Mouse (Mus musculus) brown adipose tissue, adult 24 weeks (tissue): ENCODE measurements around the gene Pdzrn3. TPM values are rescaled to one million over a fixed set of nuclear protein-coding genes. Genes with fewer than 3 reads are reported as not detected.

ENCODE experiments used
- H3K27ac ChIP-seq: fragments of 200-500 bp; replicated peaks from 2 replicates; pipeline ENCODE4 v1.5.1; 2012; ENCODE audit warnings: low read depth, mild to moderate bottlenecking, low read length
- H3K4me1 ChIP-seq: fragments of 200-500 bp; 2 replicates; pipeline ENCODE4 v1.6.1; 2012; ENCODE audit warnings: low read length, mixed read lengths; ENCODE audit not compliant: control insufficient read depth, insufficient read depth, insufficient read length
- H3K4me3 ChIP-seq: fragments of 200-500 bp; 2 replicates; pipeline ENCODE4 v1.5.1; 2012; ENCODE audit warnings: low read depth, mild to moderate bottlenecking, low read length, moderate library complexity; ENCODE audit not compliant: insufficient read depth
- polyA plus RNA-seq: library from polyadenylated mRNA; stranded (reverse); fragments of >200 nt; gene quantifications from 2 replicates; pipeline ENCODE4 v1.2.4, GENCODE M21; 2012; ENCODE audit not compliant: missing spikeins, insufficient read depth, insufficient read length

Gene Pdzrn3
- polyA plus RNA-seq, 1 experiment = 8.0 TPM

DNA sequence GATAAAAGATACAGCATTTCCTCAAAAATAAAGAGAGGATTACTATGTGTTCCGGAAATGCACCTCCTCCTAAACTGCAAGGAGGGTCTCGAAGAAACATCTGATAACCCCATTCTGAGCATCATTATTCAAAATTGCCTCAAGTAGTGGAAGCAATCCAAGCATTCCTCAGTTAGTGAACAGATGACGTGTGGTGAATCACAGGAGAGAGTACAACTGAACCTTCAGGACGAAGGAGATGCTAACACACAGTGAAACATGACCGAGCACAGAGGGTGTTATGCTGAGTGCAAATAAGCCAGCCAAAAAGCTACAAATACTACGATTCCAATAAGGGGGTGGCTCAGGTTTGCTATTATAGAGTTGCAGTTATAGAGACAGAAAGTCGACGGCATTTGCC lies 101.4 kb downstream of the Pdzrn3 start:
- Histone ChIP-seq H3K27ac (no peak overlapping the region), H3K4me1 (no peaks in the 10 kb centered on the region), H3K4me3 (no peak overlapping the region)

DNA sequence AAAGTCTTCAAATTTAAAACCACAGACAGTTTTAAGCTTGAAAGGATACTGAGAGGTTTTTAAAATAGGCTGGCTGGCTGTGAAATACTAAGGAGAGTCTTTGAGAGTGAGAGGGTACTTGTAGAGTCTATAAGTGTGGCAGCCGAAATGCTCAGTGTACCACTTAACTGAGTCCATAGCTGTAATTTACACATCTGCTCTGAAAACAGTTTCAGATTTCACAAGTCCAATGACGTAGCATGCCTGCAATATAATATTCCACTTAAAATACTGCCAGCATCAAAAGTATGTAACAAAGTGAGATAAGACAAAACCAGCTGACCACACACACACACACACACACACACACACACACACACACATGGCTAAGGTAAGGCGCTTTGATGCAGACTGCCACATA lies 101.9 kb downstream of the Pdzrn3 start:
- Histone ChIP-seq H3K4me3 (no peak overlapping the region), H3K4me1 (no peaks in the 10 kb centered on the region), H3K27ac (no peak overlapping the region)

DNA sequence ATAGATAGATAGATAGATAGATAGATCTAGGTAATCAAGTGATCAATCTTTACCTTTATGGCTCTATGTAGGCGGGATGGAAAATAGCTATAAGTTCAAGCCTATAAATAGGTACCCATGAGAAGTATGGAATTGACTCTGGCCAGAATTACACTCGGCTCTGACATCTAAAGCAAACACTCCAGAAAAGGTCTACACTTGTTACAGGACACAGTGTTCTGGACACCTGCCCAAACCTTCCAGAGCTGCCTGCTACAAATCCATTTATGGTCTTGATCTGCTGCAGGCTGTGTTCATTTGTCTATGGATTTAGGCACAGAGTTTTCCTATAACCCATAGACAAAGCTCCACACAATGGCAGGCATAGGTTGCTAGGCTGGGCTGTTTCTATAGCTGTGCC lies 102.9 kb downstream of the Pdzrn3 start:
- H3K4me3 ChIP-seq = no peak overlapping the region
- H3K4me1 ChIP-seq = no peaks in the 10 kb centered on the region
- no peak overlapping the region for H3K27ac ChIP-seq

DNA sequence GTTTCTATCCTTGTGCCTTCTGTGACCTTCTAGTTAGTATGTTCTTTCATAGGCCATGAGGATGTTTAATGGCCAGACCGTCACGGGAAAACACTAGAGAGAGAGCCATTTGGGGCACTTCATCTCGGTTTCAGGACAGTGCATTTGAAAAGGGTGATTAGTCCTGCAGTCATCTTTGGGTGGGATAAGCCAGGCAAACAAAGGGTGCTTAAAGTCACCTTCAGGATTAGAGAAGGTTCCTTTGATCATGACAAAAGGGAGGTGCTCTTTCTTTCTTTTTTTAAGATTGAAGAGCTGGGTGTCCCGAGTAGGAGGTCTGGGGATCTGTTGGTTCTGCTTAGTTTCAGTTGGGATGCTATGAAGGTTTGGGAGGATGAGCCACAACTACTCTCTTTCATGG lies 105.4 kb downstream of the Pdzrn3 start:
- Histone ChIP-seq H3K27ac (no peak overlapping the region), H3K4me1 (no peaks in the 10 kb centered on the region), H3K4me3 (no peak overlapping the region)

DNA sequence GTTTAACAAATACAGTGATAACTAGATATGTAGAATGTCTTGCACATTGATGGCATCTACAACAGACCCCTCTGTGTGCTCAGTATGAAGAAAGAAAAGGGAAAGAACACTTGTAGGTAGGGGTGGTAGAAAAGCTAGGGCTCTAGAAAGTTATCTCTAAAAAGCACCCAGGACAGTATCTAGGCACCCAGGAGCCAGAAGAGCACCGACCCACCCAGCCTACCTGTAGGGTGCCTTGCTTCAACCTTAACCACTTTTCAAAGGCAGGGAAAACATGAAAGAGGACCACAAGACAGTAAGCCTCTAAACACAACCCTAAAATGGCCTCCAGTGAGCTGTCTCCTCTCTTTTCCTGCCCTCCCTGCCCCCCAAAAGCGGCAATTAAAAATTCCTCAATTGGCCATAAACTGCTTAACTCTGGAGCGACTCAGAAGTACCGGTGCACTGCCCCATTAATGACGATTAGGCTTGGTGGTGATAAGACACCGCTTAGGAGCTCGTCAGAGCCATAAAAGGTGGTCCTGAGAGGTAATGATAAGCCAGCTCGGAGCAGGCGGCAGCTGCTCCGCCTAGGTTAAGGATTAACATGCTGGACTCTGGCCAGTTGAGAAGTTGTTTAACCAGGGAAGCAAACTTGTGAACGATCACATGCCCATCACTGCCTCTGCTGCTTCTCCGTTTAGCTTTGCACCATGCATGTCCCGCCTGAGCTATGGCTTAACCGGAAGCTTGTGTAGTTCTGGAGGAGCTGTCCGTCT lies 106.1 kb downstream of the Pdzrn3 start:
- Histone ChIP-seq H3K4me3 (no peak overlapping the region), H3K4me1 (no peaks in the 10 kb centered on the region), H3K27ac (no peak overlapping the region)

DNA sequence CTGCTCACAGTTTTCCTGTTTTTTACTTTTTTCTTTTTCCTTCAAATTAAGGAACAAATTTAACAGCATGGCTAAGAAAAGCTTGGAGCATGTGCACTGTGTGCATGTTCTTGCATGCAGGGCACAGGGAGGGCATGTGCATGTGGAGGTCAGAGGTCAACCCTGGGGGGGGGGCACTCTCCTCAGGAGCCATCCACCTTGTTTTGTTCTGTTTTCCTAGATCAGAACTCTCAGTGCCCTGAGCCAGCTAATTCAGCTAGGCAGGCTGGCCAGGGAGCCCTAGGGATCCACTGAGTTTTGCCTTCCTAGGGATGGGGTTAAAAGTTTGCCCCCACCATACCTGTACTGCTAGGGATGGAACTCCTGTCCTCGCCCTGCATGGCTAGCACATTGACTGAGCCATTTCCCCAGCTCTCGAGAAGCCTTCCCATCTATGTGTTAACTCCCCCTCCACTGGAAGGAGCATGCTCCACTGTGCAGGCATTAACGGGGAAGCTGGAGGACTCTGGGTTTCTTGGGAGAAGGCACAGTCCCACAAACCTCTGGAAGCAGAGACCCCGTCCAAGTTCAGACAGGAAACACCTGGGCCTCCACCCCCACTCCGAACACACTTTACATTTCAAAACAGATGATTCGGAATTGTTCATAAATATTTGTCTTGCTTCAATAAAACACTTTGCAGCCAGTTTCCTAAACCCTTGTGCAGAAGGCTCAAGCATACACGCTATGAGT lies 107.4 kb downstream of the Pdzrn3 start:
- Histone ChIP-seq H3K27ac (no peak overlapping the region), H3K4me3 (no peak overlapping the region), H3K4me1 (no peaks in the 10 kb centered on the region)

DNA sequence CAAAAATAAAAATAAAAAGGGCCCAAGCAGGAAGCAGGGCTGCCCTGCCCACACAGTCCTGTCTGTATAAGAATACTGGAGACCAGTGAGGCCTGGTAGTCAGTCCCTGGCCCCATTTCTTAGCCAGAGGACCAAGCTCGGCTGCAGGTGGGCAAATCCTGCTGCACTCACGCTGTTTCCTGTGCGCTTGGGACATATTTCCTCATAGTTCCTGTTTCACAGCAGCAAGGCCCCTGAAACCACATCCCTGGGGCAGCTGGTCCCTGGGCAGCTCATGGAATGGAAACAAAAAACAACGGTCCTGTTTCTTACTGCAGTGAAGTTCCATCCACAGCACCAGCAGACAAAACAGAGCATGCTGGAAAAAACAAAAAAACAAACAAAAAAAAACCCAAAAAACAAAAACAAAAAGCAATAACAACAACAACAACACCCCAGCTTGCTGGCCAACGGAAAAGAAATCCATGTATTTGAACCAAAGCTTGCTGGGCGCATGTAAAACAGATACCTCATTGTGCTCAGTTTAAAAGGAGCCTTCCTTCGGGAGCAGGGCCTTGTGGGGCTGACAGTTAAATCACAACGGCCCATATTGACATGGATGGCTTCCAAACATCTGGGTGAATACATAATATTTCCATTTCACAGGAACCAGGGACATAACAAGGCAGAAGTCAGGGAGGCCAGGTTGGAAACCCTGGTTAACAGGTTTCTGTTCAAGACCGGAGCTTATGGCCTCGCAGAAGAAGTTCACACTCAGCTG lies 108.2 kb downstream of the Pdzrn3 start:
- Histone ChIP-seq H3K4me1 (no peaks in the 10 kb centered on the region), H3K4me3 (no peak overlapping the region), H3K27ac (no peak overlapping the region)

DNA sequence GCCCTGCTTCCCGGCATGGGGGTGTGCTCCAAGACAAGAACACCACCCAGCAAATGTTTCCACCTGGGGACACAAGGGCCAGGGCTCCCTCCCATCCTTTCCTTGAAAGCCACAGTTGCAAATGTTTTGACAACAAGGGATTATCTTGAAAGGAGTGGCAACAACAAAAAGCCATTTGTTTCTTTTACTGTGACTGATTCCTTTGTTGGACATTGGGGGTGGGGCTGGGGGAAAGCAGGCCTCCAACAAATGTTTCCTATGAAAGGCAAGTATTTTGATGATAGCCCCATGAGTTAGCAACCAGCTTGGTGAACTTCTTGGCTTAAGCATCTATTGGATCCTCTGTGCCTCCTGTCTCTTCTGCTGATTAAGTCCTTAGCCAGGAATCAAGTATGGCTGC lies 109.4 kb downstream of the Pdzrn3 start:
- Histone ChIP-seq H3K4me1 (no peaks in the 10 kb centered on the region), H3K4me3 (no peak overlapping the region), H3K27ac (no peak overlapping the region)

DNA sequence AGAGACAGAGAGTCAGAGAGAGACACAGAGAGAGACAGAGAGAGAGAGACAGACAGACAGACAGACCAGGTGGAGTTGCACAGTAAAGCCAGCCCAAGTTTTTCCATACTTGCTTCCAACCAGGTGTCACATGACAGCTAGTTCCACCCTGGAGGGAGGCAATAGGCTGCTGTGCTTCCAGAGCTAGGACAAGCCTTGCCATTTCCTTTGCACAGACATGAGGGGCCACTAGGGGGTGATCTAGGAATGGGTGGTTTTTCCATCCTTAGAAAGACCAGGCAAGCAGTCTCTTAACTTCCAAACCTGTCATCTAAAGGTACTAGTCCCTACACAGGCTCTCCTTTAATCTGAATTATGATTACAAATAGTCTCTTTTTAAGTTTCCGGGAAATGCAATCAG lies 110.9 kb downstream of the Pdzrn3 start:
- H3K4me1 ChIP-seq = no peaks in the 10 kb centered on the region
- no peak overlapping the region for H3K27ac ChIP-seq
- no peak overlapping the region for H3K4me3 ChIP-seq

DNA sequence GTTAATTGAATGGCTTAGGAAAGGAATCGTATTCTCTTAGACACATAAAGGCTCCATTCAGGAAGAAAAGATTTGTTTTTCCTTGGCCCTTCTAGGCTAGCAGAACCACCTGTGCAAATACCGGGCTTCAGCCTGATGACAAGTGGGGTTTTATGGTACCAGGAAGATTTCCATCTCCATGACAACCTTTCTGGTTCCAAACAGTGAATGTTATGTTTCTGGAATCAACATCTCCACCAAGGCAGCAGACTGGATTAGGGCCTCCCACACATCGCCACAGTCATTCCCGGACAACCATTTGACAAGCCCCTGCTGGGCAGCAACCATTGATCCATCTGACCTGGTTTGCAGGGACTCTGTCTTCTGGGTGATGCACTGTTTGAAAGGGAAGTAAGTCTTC lies 114.2 kb downstream of the Pdzrn3 start:
- H3K4me3 ChIP-seq = no peak overlapping the region
- H3K4me1 ChIP-seq = no peaks in the 10 kb centered on the region
- no peak overlapping the region for H3K27ac ChIP-seq

DNA sequence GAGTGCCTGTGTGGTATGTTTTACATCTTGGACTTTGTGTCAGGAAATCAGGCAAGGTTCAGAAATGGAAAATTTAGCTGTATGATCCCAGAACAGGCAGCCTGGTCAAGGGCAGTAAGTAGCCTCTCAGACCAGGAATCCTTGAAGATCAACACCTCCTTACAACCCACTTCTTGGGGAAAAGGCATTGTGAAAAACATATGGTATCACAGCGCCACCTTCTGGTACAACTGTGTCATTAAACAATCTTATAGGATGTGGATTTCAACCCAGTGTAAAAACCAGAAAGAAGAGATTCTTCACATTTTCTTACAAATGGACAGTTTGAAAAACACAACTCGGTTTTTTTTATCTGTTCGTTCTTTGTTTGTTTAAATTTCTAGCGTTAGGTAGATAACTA lies 116.2 kb downstream of the Pdzrn3 start:
- no peak overlapping the region for H3K27ac ChIP-seq
- no peaks in the 10 kb centered on the region for H3K4me1 ChIP-seq
- H3K4me3 ChIP-seq = no peak overlapping the region

DNA sequence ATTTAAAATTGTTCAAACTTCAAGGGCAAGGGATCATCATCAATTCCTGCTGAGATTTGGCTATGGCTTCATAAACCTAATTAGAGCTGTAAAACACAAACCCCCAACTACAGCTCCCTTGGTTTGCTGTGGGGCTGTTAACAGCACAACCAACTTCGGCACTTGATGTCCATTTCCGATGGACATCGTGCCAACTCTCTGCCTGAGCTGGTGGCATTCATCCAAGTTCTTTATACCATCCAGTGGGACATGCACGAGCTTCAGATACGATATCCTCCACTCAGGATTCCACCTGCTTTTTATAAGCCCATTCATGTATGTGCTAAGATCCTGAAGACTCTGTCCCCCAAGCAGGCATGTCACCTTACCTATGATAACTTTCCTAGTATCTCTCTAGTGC lies 118.3 kb downstream of the Pdzrn3 start:
- Histone ChIP-seq H3K27ac (no peak overlapping the region), H3K4me3 (no peak overlapping the region), H3K4me1 (no peaks in the 10 kb centered on the region)

DNA sequence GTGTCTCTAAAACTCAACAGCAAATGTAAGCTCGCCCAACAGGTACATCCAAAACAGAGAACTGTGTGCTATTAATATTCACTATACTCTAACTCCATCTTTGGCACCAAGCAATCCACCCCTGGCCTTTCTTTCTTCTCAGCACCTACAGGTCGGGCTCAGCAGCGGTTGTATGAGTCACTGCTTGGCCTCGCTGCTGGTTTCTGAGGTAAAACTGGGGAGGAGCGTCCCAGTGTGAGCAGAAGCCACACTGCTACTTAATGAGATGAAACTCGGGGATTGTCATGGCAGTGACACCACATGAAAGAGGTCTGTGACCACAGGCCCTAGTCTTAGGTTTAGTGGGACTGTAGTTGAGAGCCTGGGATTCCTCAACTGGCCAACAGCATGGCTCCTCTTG lies 120.3 kb downstream of the Pdzrn3 start:
- no peak overlapping the region for H3K27ac ChIP-seq
- peaks cover 3% of the 10 kb centered on the region; the same call in 1 of the 2 replicates for H3K4me1 ChIP-seq
- H3K4me3 ChIP-seq = no peak overlapping the region

DNA sequence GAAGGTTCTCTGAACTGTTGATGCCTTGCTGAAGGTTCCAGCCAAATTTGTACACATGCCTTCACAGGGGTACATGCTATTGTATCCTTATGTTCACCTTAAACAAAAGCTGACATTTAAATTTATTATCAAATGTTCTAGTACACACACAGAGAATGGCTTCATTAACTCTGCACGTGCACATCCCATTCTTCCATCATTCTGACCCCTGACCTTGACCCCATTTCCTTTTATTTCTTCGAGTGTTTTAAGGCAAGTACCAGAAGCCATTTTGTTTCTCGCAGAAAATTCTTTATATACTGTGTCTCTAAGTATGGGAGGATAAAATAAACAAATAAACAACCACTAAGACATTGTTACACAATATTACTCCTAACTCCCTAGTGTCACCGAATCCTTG lies 123.0 kb downstream of the Pdzrn3 start:
- no peak overlapping the region for H3K4me3 ChIP-seq
- H3K4me1 ChIP-seq = peaks cover 3% of the 10 kb centered on the region; the same call in 1 of the 2 replicates
- H3K27ac ChIP-seq = no peak overlapping the region

DNA sequence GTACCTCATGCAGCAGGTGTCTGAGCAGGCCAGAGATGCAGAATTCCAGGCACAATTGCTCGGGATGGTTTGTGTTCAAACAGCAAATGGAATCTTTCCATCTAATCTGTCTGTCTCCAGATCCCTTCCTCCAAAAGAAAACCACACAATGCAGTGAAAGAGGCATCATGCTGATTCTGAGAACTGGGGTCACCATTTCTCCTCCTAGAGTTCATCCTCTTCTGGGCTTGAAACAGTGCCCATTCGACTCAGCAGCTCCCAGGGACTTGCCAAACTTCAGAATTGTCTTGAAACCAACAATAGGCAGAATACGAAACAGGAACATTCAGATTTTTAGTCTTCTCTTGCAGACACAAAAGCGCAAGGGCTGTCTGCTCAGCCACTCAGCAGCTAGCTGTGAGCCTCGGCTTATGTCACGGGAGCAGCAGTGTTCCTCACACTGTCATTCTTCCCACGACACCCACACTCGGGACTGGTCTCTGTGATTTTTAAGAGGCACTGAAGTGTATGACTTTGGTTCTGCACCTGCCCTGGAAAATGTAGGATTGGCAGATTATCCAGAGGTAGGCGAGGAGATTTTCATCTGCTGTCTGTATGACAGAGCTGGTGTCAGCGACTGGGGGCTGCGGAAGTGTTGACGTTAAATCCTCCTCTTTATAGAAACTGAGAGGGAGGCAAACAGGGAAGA lies 125.6 kb downstream of the Pdzrn3 start:
- H3K4me1 ChIP-seq = peaks cover 3% of the 10 kb centered on the region; the same call in 1 of the 2 replicates
- no peak overlapping the region for H3K27ac ChIP-seq
- no peak overlapping the region for H3K4me3 ChIP-seq
